Mouse (Mus musculus): ENCODE data around the gene Edn1.

GRCm38 (mm10) chr13:42334981-42335380 is 33.7 kb downstream of the Edn1 start:
- no peak for TF ChIP-seq EP300 (IDR thresholded peaks at IDR 0.05; ENCODE audit: low read length)
- TF ChIP-seq MAZ (IDR thresholded peaks at IDR 0.05; ENCODE audit: low read depth, low read length) = no peak
- TF ChIP-seq MAFK (IDR thresholded peaks at IDR 0.05; ENCODE audit: insufficient replicate concordance, low read length) = no peak
- no peak for TF ChIP-seq PAX5 (IDR thresholded peaks at IDR 0.05; ENCODE audit: low read length)
- no peak for TF ChIP-seq CTCF (conservative IDR thresholded peaks at IDR 0.05 in 1 of 2, IDR thresholded peaks at IDR 0.05 in 1 of 2; ENCODE audit: low read depth in 2 of 2, low read length in 2 of 2)
- no peak for TF ChIP-seq ZKSCAN1 (IDR thresholded peaks at IDR 0.05; ENCODE audit: borderline replicate concordance, low read depth, low read length)
- TF ChIP-seq POLR2AphosphoS2 (IDR thresholded peaks at IDR 0.05; ENCODE audit: low read depth, low read length) = no peak
- no peak for TF ChIP-seq POLR2A (IDR thresholded peaks at IDR 0.05; ENCODE audit: low read depth, low read length)
- no peak for TF ChIP-seq TBP (conservative IDR thresholded peaks at IDR 0.05; ENCODE audit: low read depth, low read length)
